Mouse (Mus musculus) G1E (cell line): Measurements from ENCODE around the gene Hoxc12. TPM values are rescaled to one million over a fixed set of nuclear protein-coding genes. Genes with fewer than 3 reads are reported as not detected.

Experiments
- ATAC-seq: 2 replicates; pipeline ENCODE4 v1.8.0; 2016; ENCODE audit warnings: mild to moderate bottlenecking; ENCODE audit not compliant: insufficient number of reproducible peaks, poor library complexity, low FRiP score, severe bottlenecking; ENCODE audit errors: extremely low read depth
- DNase-seq: peaks from one replicate; pipeline ENCODE4 v3.0.0; 2012; ENCODE audit warnings: low spot score
- H3K27me3 ChIP-seq: 2 replicates; pipeline ENCODE4 v1.6.1; 2012; ENCODE audit warnings: mild to moderate bottlenecking, low read length, inconsistent platforms; ENCODE audit not compliant: insufficient read depth
- H3K36me3 ChIP-seq: replicated peaks from 2 replicates; pipeline ENCODE3; 2012; ENCODE audit warnings: mild to moderate bottlenecking, inconsistent platforms
- H3K4me1 ChIP-seq: 2 replicates; pipeline ENCODE4 v1.6.1; 2012; ENCODE audit warnings: low read depth, low read length, inconsistent platforms, mixed read lengths; ENCODE audit not compliant: insufficient read depth
- H3K4me3 ChIP-seq: 2 replicates; pipeline ENCODE4 v1.5.1; 2012; ENCODE audit warnings: low read depth, mild to moderate bottlenecking, inconsistent platforms, low read length, moderate library complexity, mixed read lengths
- H3K9me3 ChIP-seq: replicated peaks from 2 replicates; pipeline ENCODE4 v1.6.1; 2012; ENCODE audit warnings: inconsistent platforms
- CTCF ChIP-seq: IDR thresholded peaks from 2 replicates; pipeline ENCODE4 v1.5.1; 2012; ENCODE audit warnings: low read depth, low read length, inconsistent platforms, mixed read lengths
- GATA1 ChIP-seq: IDR thresholded peaks from 2 replicates; pipeline ENCODE4 v1.6.1; 2012; ENCODE audit warnings: borderline replicate concordance, low read length, inconsistent platforms, mixed read lengths
- GATA2 ChIP-seq: IDR thresholded peaks from 2 replicates; pipeline ENCODE4 v1.6.1; 2012; ENCODE audit warnings: low read depth, low read length, inconsistent platforms, borderline replicate concordance
- POLR2AphosphoS5 ChIP-seq: IDR thresholded peaks from 2 replicates; pipeline ENCODE4 v1.6.1; 2012; ENCODE audit warnings: low read depth, low read length, inconsistent platforms; ENCODE audit not compliant: insufficient replicate concordance
- TAL1 ChIP-seq: conservative IDR thresholded peaks from 2 replicates; pipeline ENCODE4 v1.6.1; 2012; ENCODE audit warnings: low read depth, low read length, inconsistent platforms, mixed read lengths
- polyA plus RNA-seq: library from polyadenylated mRNA; stranded (reverse); fragments of >175 nt; gene quantifications from 2 replicates; pipeline ENCODE4 v1.2.3, GENCODE M21; 2012
- total RNA-seq, 2 experiments: library from RNA; stranded (forward) in 1 of 2; stranded (reverse) in 1 of 2; fragments of 200-1000 nt in 1 of 2; fragments of >200 nt in 1 of 2; fragmentation: Nextera tagmentation in 1 of 2; gene quantifications; 2 replicates each; pipeline ENCODE4 v1.2.3; 2014 to 2017

Gene Hoxc12
- total RNA-seq (2014; fragmentation: Nextera tagmentation), result not detected in 2 replicates
- not detected in 2 replicates for total RNA-seq (2017)
- not detected in 2 replicates for polyA plus RNA-seq

DNA sequence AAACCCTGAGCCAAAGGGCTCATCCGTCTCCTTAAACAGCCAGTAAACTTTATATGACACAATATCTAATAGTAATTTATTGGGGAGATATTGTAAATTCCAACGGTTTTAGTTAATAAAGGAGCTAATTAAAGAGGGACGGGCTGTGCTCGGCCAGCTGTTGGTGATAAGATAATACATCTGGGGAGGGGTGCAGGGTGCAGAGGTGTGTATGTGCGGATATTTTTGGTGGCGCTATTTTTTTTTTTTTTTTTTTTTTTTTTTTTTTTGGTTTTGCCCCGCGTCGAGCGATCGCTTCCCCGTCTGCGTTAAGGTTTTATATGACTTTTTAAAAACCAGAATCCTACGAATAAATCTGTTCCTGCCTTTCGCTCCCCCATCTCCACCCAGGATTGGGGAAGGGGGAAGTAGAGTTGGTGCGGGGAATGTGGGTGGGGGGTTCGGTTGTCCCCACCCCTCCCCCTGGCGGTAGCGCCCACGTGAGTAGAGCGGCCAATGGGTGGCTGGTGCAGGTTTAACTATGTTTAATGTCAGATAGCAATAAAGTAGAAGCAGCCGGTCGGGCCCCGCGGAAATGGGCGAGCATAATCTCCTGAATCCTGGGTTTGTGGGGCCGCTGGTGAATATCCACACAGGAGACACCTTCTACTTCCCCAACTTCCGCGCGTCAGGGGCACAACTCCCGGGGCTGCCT is at the start of gene Hoxc12:
Hoxc12 (plus strand) TSS at position 479 of the 694 bp plus-strand sequence.
- Histone ChIP-seq H3K9me3 (peaks cover 6% of the 10 kb centered on the region), H3K4me1 (peaks cover 4% of the 10 kb centered on the region), H3K27me3 (peaks cover 86% of the 10 kb centered on the region), H3K4me3 (peak within 1 kb of the TSS; percentile 44; the same call in 1 of the 2 replicates), H3K36me3 (no peaks in the 10 kb centered on the region)
- DNase-seq (no peak), ATAC-seq (no peak)
- TF ChIP-seq CTCF (no peak), POLR2AphosphoS5 (no peak), GATA2 (no peak), TAL1 (no peak), GATA1 (no peak)

DNA sequence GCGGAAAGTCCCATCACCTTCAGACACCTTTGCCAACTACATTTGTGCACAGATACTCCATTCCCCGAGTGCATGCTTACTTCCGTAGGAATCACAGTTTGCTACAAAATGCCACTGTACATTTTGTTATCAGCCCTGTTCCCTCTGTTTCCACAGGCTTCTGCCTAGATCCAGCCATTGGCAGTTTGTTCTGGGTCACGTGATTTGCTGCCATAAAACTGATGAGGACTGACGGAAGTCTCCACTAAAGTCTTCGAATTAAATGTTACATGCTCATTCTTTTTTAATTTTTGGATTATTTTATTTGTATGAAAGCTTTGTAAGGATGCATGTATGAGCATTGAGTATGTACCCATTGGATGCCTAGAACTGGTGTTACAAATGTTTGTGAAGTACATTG is 41.4 kb upstream of the Hoxc12 start:
- no peaks in the 10 kb centered on the region for H3K9me3 ChIP-seq
- no peaks in the 10 kb centered on the region for H3K4me1 ChIP-seq
- DNase-seq (no peak), ATAC-seq (no peak)
- TF ChIP-seq POLR2AphosphoS5, result no peak
- TF ChIP-seq GATA1, result no peak
- TF ChIP-seq GATA2, result no peak
- TF ChIP-seq CTCF, result no peak
- no peak for TF ChIP-seq TAL1
- no peak overlapping the region for H3K4me3 ChIP-seq
- no peaks in the 10 kb centered on the region for H3K36me3 ChIP-seq
- peaks cover 27% of the 10 kb centered on the region for H3K27me3 ChIP-seq

DNA sequence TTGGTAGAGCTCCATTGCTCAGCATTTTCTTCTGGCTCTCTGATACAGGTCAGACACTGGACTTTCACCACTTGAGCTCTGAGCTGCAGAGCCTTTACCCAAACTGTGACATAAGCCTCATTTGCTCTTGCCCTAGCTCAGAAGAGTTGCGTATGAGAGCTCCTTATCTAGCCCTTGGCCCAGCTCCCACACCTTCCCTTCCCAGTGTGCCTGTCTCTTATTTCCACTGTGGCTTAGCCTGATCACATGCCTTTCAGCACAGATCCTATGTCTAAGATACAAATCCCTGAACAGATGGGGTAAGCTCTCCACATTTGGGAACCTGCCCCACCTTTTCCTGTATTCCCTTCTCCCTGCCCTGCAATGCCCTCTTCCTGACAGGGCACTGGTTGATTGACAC is 31.6 kb upstream of the Hoxc12 start:
- Histone ChIP-seq H3K36me3 (no peaks in the 10 kb centered on the region), H3K9me3 (no peaks in the 10 kb centered on the region), H3K4me1 (no peaks in the 10 kb centered on the region), H3K4me3 (no peak overlapping the region), H3K27me3 (peaks cover 26% of the 10 kb centered on the region)
- no peak for TF ChIP-seq GATA1
- no peak for TF ChIP-seq CTCF
- TF ChIP-seq TAL1, result no peak
- TF ChIP-seq GATA2, result no peak
- TF ChIP-seq POLR2AphosphoS5, result no peak
- no peak for DNase-seq
- ATAC-seq, result no peak

DNA sequence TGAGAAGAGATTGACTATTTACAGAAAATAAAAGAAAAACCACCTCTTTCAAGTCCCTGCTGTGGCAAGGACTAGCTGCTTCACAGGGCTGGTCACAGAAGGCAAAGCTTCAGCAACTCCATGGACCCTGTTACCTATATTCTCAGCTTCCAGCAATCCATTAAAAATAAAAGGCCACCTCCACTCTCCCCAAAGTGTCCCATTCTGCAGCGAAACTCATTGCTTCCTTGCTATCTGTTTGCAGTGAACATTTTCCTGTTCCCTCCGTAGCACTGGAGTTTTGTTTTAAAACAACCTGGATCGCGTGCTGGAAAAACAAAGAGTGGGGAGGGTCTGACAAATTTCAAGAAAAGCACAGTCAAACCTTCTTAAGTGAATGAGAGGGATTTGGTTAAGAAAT is 27.0 kb upstream of the Hoxc12 start:
- H3K4me3 ChIP-seq, result no peak overlapping the region
- H3K9me3 ChIP-seq, result no peaks in the 10 kb centered on the region
- peaks cover 55% of the 10 kb centered on the region for H3K27me3 ChIP-seq
- DNase-seq, result no peak
- no peak for ATAC-seq
- H3K36me3 ChIP-seq, result no peaks in the 10 kb centered on the region
- TF ChIP-seq POLR2AphosphoS5 (no peak), GATA2 (no peak), GATA1 (no peak), CTCF (no peak), TAL1 (no peak)
- no peaks in the 10 kb centered on the region for H3K4me1 ChIP-seq

DNA sequence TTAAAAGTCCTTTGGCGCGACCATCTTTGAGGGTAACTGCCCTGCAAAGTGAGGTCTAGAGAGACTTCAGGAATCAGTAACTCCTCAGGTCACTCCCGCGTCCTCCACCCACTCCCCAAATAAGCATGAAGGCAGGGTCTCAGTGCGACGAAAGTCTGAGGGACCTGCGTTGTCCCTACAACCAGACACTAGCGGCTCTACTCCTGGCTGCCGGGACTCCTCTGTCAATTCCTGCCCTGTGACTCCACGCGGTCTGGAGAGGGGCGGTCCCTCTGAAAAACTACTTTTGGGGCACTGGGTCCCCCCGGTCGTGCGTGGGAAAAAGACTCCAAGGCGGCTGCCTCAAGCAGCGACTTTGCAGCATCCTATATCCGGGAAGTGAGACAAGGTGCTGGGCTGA is 26.5 kb upstream of the Hoxc12 start:
- Histone ChIP-seq H3K36me3 (no peaks in the 10 kb centered on the region), H3K27me3 (peaks cover 51% of the 10 kb centered on the region)
- ATAC-seq, result no peak

DNA sequence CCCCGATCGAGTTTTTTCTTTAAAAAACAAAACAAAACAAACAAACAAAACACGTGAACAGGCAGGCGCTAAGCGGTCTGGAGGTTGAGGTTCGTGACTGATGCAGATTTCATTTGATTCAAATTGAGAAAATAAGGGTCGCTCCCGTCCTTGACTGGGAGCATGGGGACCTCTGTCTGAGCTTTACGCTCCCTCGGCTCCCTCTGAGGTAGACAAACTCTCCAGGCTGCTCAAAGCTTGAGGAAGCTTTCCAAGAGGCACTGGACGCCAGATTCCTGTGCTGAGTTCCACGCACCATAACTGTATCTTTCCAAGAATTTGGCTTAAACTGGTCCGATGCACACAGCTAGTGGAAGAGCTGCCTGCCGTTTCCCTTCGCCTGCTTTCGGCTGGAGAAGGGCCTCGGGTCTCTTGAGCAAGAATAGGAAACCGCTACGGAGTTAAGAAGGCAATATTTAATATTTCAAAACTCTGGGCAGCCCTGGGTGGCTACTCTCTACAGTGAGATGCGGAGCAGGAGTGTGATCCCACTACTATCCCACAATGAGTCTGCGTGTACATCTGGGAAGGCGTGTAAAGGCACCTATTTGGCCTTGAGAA is 26.0 kb upstream of the Hoxc12 start:
- H3K4me3 ChIP-seq, result no peak overlapping the region
- H3K4me1 ChIP-seq, result no peaks in the 10 kb centered on the region
- no peaks in the 10 kb centered on the region for H3K36me3 ChIP-seq
- peaks cover 49% of the 10 kb centered on the region for H3K27me3 ChIP-seq
- TF ChIP-seq POLR2AphosphoS5, result no peak
- no peak for TF ChIP-seq GATA1
- TF ChIP-seq TAL1, result no peak
- no peak for TF ChIP-seq CTCF
- TF ChIP-seq GATA2, result no peak
- no peak for ATAC-seq
- no peak for DNase-seq
- no peaks in the 10 kb centered on the region for H3K9me3 ChIP-seq

More for the DNA sequence above, 26.5 kb upstream of the Hoxc12 start:
- Histone ChIP-seq H3K9me3 (no peaks in the 10 kb centered on the region), H3K4me1 (no peaks in the 10 kb centered on the region), H3K4me3 (no peak overlapping the region)
- no peak for TF ChIP-seq POLR2AphosphoS5
- no peak for TF ChIP-seq CTCF
- no peak for TF ChIP-seq GATA2
- TF ChIP-seq TAL1, result no peak
- TF ChIP-seq GATA1, result no peak
- no peak for DNase-seq
